Comparison of ENCODE assay signal across 31 mouse cellular contexts in the genomic region with DNA sequence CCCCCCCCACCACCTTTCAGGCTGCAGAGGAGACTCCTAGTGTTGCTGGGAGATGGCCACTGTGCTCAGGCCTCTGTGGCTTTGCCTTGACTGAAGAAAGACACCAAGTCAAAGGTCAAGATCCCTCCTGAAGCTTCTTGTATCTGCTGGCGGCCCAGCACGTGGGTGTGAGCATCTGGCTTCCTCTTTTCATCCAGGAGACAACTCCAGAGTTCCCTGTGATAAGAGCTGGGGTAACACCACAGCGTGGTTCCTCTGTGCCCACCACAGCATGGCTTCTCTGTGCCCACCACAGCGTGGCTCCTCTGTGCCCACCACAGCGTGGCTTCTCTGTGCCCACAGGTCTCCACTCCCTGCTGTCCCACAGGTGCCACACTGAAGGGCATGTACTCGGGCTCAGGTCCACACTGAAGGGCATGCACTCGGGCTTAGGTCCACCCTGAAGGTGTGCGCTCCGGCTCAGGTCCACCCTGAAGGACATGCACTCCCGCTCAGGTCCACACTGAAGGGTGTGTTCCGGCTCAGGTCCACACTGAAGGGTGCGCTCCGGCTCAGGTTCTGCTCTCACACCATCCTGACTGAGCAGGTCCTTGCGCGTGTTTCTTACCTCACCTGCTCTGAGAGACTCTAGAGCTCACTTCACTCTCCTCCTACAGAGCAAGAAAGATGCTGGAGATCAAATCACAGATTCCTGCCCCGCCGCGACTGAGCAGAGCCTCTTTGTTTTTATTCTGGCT. TPM values are rescaled to one million over a fixed set of nuclear protein-coding genes. Genes with fewer than 3 reads are reported as not detected.
DNase-seq lines count a peak whose midpoint lies in the region; ATAC-seq lines count a peak whose summit lies in the region.
"Had no signal": no experiment of that assay in that cellular context is flagged by ENCODE, and none has a peak within 500 bp of the region (broad histone marks: within the 10 kb centered on the region; RNA-seq: fewer than 3 reads in every experiment).

No protein-coding gene starts in this region.

- H3K36me3 ChIP-seq in liver, embryonic 12.5 days, result no peaks in the 10 kb centered on the region
- no peaks in the 10 kb centered on the region for H3K36me3 ChIP-seq in liver, embryonic 11.5 days (ENCODE audit: control insufficient read depth, insufficient read depth, low read length)
- H3K36me3 ChIP-seq: G1E; heart, embryonic 12.5 days; hindbrain, embryonic 13.5 days; midbrain, embryonic 13.5 days had no signal

- peaks cover 5% of the 10 kb centered on the region; the same call in 1 of the 2 replicates for H3K27me3 ChIP-seq in liver, embryonic 12.5 days (replicated peaks)
- no peaks in the 10 kb centered on the region for H3K27me3 ChIP-seq in liver, embryonic 11.5 days (replicated peaks; ENCODE audit: control insufficient read depth, insufficient read depth, low read length)
- H3K27me3 ChIP-seq: forebrain, embryonic 13.5 days; hindbrain, embryonic 13.5 days; midbrain, embryonic 13.5 days had no signal

- no peak overlapping the region for H3K27ac ChIP-seq in liver, embryonic 12.5 days
- no peak overlapping the region for H3K27ac ChIP-seq in liver, embryonic 11.5 days (ENCODE audit: low read depth, low read length)
- H3K27ac ChIP-seq: forebrain, embryonic 13.5 days; gastrocnemius, adult 2 months; hindbrain, embryonic 13.5 days; midbrain, embryonic 13.5 days had no signal

- no peaks in the 10 kb centered on the region for H3K4me1 ChIP-seq in liver, embryonic 12.5 days
- no peaks in the 10 kb centered on the region for H3K4me1 ChIP-seq in liver, embryonic 11.5 days (replicated peaks; ENCODE audit: control insufficient read depth, insufficient read depth, low read length)
- H3K4me1 ChIP-seq: forebrain, embryonic 13.5 days; heart, embryonic 12.5 days; hindbrain, embryonic 13.5 days; midbrain, embryonic 13.5 days had no signal

- H3K4me3 ChIP-seq in liver, embryonic 12.5 days, result no peak overlapping the region
- H3K4me3 ChIP-seq in liver, embryonic 11.5 days (ENCODE audit: low read depth, low read length), result no peak overlapping the region
- H3K4me3 ChIP-seq: forebrain, embryonic 13.5 days; gastrocnemius, adult 2 months; heart, embryonic 12.5 days; hindbrain, embryonic 13.5 days; midbrain, embryonic 13.5 days had no signal

- no peaks in the 10 kb centered on the region for H3K9me3 ChIP-seq in liver, embryonic 12.5 days (replicated peaks)
- no peaks in the 10 kb centered on the region for H3K9me3 ChIP-seq in liver, embryonic 11.5 days (ENCODE audit: control insufficient read depth, low read length)
- H3K9me3 ChIP-seq: G1E; hindbrain, embryonic 13.5 days; midbrain, embryonic 13.5 days had no signal

- no peak for DNase-seq in liver, embryonic 11.5 days (ENCODE audit: low spot score)
- peak; percentile 12 for DNase-seq in CD4-positive helper T cell, adult 2 months (ENCODE audit: low read depth, low spot score)
- no peak for DNase-seq in testis, postnatal 10 days (ENCODE audit: low spot score)
- no peak for DNase-seq in neural tube, embryonic 10.5 days (ENCODE audit: extremely low spot score, low spot score)
- DNase-seq: adrenal gland, postnatal 14 days; cerebellum, adult 8-10 months; cerebellum, postnatal 36 days; gastrocnemius, adult 2 months; heart, postnatal 14 days; kidney, adult 9 months; kidney, postnatal 14 days; right cerebral cortex, adult 18-20 months; right cerebral cortex, postnatal 4 days; thymus, postnatal 25 days had no signal

- no peak overlapping the region for H3K4me2 ChIP-seq in liver, embryonic 12.5 days
- no peak overlapping the region for H3K4me2 ChIP-seq in liver, embryonic 11.5 days
- H3K4me2 ChIP-seq: forebrain, embryonic 13.5 days; heart, embryonic 12.5 days; hindbrain, embryonic 13.5 days; midbrain, embryonic 13.5 days had no signal

- WGBS in liver, embryonic 12.5 days (ENCODE audit: insufficient replicate concordance), result 61% methylated on average over 18 of the region's 18 CpGs
- WGBS in liver, embryonic 11.5 days, result 72% methylated on average over 18 of the region's 18 CpGs

- no peak overlapping the region for H3K9ac ChIP-seq in liver, embryonic 12.5 days
- no peak overlapping the region for H3K9ac ChIP-seq in liver, embryonic 11.5 days (ENCODE audit: low read depth, low read length)
- H3K9ac ChIP-seq: forebrain, embryonic 13.5 days; heart, embryonic 12.5 days; hindbrain, embryonic 13.5 days; midbrain, embryonic 13.5 days had no signal

- ATAC-seq in liver, embryonic 12.5 days, result peak; percentile 18; the same call in 1 of the 2 replicates
- ATAC-seq in liver, embryonic 11.5 days (replicated peaks; ENCODE audit: low FRiP score), result no peak
- peak; percentile 92 for ATAC-seq in common myeloid progenitor, adult 5-6 weeks (replicated peaks; ENCODE audit: low read depth, poor library complexity, severe bottlenecking)
- peak; percentile 87 for ATAC-seq in megakaryocyte progenitor cell, adult 5-6 weeks (replicated peaks; ENCODE audit: poor library complexity)
- ATAC-seq: forebrain, embryonic 13.5 days; midbrain, embryonic 13.5 days had no signal

RNA-seq across cellular contexts. Expression of gene Ccr8, which starts 8.6 kb away (rescaled TPM):
- polyA plus RNA-seq in liver, embryonic 12.5 days (2016; fragmentation: Nextera tagmentation; extraction: Ambion mirVana), result not detected in 2 replicates
- not detected in 2 replicates for polyA plus RNA-seq in liver, embryonic 11.5 days (2014; fragmentation: Nextera tagmentation; extraction: Ambion mirVana)
- total RNA-seq in common myeloid progenitor, adult 5-6 weeks (2017), result not detected in 2 replicates
- not detected in 2 replicates for total RNA-seq in megakaryocyte progenitor cell, adult 5-6 weeks (2015)
- total RNA-seq in megakaryocyte progenitor cell, adult 5-6 weeks (2017), result not detected in 2 replicates
- total RNA-seq: adrenal gland, postnatal 14 days; CH12.LX; G1E; gastrocnemius, adult 2 months; gastrocnemius, postnatal 4 days; layer of hippocampus, adult 18-20 months; layer of hippocampus, postnatal 14 days; liver, adult 2 months had no signal
- polyA plus RNA-seq: forebrain, embryonic 13.5 days; G1E; heart, embryonic 12.5 days; hindbrain, embryonic 13.5 days; limb, embryonic 11.5 days; midbrain, embryonic 13.5 days; neural tube, embryonic 14.5 days had no signal

RNA-seq across cellular contexts. Expression of gene Cx3cr1, which starts 13.6 kb away (rescaled TPM):
- 5.4 and 6.0 TPM in 2 replicates for polyA plus RNA-seq in liver, embryonic 12.5 days (2016; fragmentation: Nextera tagmentation; extraction: Ambion mirVana)
- 5.7 and 7.0 TPM in 2 replicates for polyA plus RNA-seq in liver, embryonic 11.5 days (2014; fragmentation: Nextera tagmentation; extraction: Ambion mirVana)
- 7.5 and 9.4 TPM in 2 replicates for total RNA-seq in common myeloid progenitor, adult 5-6 weeks (2017)
- 10.6 and 11.9 TPM in 2 replicates for total RNA-seq in megakaryocyte progenitor cell, adult 5-6 weeks (2015)
- total RNA-seq in megakaryocyte progenitor cell, adult 5-6 weeks (2017), result 10.8 and 13.9 TPM in 2 replicates
- total RNA-seq: CH12.LX had no signal
- polyA plus RNA-seq: G1E had no signal

RNA-seq across cellular contexts. Expression of gene Slc25a38, which starts 26.8 kb away (rescaled TPM):
- polyA plus RNA-seq in liver, embryonic 12.5 days (2016; fragmentation: Nextera tagmentation; extraction: Ambion mirVana), result 142 and 144 TPM in 2 replicates
- polyA plus RNA-seq in liver, embryonic 11.5 days (2014; fragmentation: Nextera tagmentation; extraction: Ambion mirVana), result 138 and 147 TPM in 2 replicates
- total RNA-seq in common myeloid progenitor, adult 5-6 weeks (2017), result 31.2 and 41.1 TPM in 2 replicates
- total RNA-seq in megakaryocyte progenitor cell, adult 5-6 weeks (2015), result 15.8 and 17.1 TPM in 2 replicates
- 16.9 and 19.7 TPM in 2 replicates for total RNA-seq in megakaryocyte progenitor cell, adult 5-6 weeks (2017)

RNA-seq across cellular contexts. Expression of gene Rpsa, which starts 44.2 kb away (rescaled TPM):
- 1,191 and 1,263 TPM in 2 replicates for polyA plus RNA-seq in liver, embryonic 12.5 days (2016; fragmentation: Nextera tagmentation; extraction: Ambion mirVana)
- polyA plus RNA-seq in liver, embryonic 11.5 days (2014; fragmentation: Nextera tagmentation; extraction: Ambion mirVana), result 1,895 and 1,977 TPM in 2 replicates
- 5,315 and 5,374 TPM in 2 replicates for total RNA-seq in common myeloid progenitor, adult 5-6 weeks (2017)
- total RNA-seq in megakaryocyte progenitor cell, adult 5-6 weeks (2015), result 3,721 and 3,879 TPM in 2 replicates
- total RNA-seq in megakaryocyte progenitor cell, adult 5-6 weeks (2017), result 5,290 and 6,669 TPM in 2 replicates

RNA-seq across cellular contexts. Expression of gene Xirp1, which starts 59.9 kb away (rescaled TPM):
- 0.02 and 0.07 TPM in 2 replicates for polyA plus RNA-seq in liver, embryonic 12.5 days (2016; fragmentation: Nextera tagmentation; extraction: Ambion mirVana)
- polyA plus RNA-seq in liver, embryonic 11.5 days (2014; fragmentation: Nextera tagmentation; extraction: Ambion mirVana), result 0.25 and 1.1 TPM in 2 replicates
- not detected in 2 replicates for total RNA-seq in common myeloid progenitor, adult 5-6 weeks (2017)
- not detected in 2 replicates for total RNA-seq in megakaryocyte progenitor cell, adult 5-6 weeks (2015)
- not detected in 2 replicates for total RNA-seq in megakaryocyte progenitor cell, adult 5-6 weeks (2017)
- total RNA-seq: CH12.LX had no signal
- polyA plus RNA-seq: activated CD4-positive, CD25-positive, alpha-beta regulatory T cell, adult 4 months; forebrain, embryonic 13.5 days; G1E; intestine, embryonic 14.5 days; limb, embryonic 11.5 days had no signal
